In the genomic region with DNA sequence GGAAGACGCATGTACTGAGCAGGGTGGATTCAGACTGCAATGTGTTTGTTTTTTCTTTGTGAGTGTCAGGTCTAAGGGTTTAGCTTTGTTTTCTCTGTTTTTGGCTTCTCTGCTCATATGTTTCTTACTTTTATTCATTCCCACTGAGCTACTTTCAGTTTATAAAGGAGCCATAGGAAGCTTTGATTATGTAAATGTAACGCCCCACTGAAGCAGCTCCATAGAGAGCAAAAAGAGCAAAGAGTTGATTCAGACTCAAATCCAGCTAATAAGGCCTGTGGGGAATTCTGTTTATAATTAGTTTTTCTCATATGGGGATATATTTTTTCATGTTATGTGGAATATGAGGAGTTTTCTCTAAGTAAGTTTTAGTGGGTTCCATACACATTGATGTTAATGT, we compare ENCODE assay signal across 17 mouse cellular contexts.
"Had no signal": no experiment of that assay in that cellular context is flagged by ENCODE, and none has a peak within 500 bp of the region (broad histone marks: within the 10 kb centered on the region; RNA-seq: fewer than 3 reads in every experiment).

No protein-coding gene starts in this region.

- H3K27ac ChIP-seq: liver, embryonic 12.5 days; liver, embryonic 14.5 days; neural tube, embryonic 13.5 days; neural tube, embryonic 15.5 days had no signal

- ATAC-seq: liver, embryonic 12.5 days had no signal

- H3K4me2 ChIP-seq: liver, embryonic 12.5 days; lung, embryonic 14.5 days; neural tube, embryonic 13.5 days; neural tube, embryonic 15.5 days had no signal

- H3K9me3 ChIP-seq: liver, embryonic 12.5 days; neural tube, embryonic 13.5 days; neural tube, embryonic 15.5 days had no signal

- DNase-seq: lung, adult 18-20 months; lung, embryonic 14.5 days; lung, postnatal 10 days; lung, postnatal 4 days; retina, postnatal 1 day; right cerebral cortex, adult 18-20 months; right cerebral cortex, postnatal 25 days; right cerebral cortex, postnatal 4 days; spleen, adult 18-20 months; thymus, adult 18-20 months; thymus, postnatal 14 days; thymus, postnatal 36 days had no signal

- H3K27me3 ChIP-seq: liver, embryonic 12.5 days; neural tube, embryonic 13.5 days; neural tube, embryonic 15.5 days had no signal

- H3K4me3 ChIP-seq: liver, embryonic 12.5 days; myocyte; neural tube, embryonic 13.5 days; neural tube, embryonic 15.5 days had no signal

- H3K9ac ChIP-seq: liver, embryonic 12.5 days; liver, embryonic 14.5 days; lung, embryonic 14.5 days; neural tube, embryonic 13.5 days; neural tube, embryonic 15.5 days had no signal

- H3K4me1 ChIP-seq: liver, embryonic 12.5 days; neural tube, embryonic 13.5 days; neural tube, embryonic 15.5 days had no signal

- H3K36me3 ChIP-seq: liver, embryonic 12.5 days; neural tube, embryonic 13.5 days; neural tube, embryonic 15.5 days had no signal
